In the genomic region with DNA sequence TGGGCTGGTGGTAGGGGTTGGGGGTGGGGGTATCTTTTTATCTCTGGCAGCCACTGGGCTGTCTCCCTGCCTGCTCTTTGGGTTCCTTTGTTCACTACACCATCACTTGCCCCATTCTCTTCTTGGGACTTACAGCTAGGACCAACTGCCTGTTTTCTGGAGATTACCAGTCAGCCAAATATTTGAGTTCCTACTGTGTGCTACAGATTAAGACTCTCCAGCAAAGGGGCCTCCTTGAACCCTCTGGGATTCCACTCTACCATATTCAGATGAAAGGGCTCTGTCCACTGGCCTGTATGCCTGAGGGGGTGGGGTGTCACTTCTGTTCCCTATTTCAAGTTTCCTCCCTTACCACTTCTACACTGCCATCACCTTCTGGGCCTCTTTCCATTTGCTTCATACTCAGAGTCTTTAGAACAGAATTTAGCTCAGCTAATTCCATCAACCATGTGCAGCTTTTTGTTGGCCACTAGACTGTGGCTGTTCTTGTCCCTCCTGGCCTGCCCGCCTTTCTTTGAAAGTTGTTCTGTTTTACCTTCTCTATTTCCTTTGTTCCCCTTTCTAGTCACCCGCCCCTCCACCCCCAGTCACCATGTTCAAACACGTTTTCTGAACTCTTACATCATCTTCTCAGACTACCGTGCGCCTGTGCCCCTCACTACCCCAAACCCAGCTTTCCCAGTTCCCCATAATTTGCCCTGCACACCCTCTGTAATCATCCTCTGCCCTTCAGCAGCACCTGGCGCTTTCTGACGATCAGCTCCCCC, we compare ENCODE assay signal across 11 mouse cellular contexts.
DNase-seq lines count a peak whose midpoint lies in the region; ATAC-seq and TF ChIP-seq lines count a peak whose summit lies in the region.
"Had no signal": no experiment of that assay in that cellular context is flagged by ENCODE, and none has a peak within 500 bp of the region (broad histone marks: within the 10 kb centered on the region; RNA-seq: fewer than 3 reads in every experiment).

No protein-coding gene starts in this region.

- no peaks in the 10 kb centered on the region; the same call in 1 of the 2 replicates for H3K4me1 ChIP-seq in embryonic facial prominence, embryonic 14.5 days (ENCODE audit: control insufficient read depth, insufficient read depth, low read length)
- H3K4me1 ChIP-seq in liver, embryonic 14.5 days (replicated peaks; ENCODE audit: control insufficient read depth in 2 of 2, insufficient read depth in 2 of 2, low read length in 1 of 2), result peaks cover 73 to 87% of the 10 kb centered on the region in 2 experiments
- H3K4me1 ChIP-seq in stomach, postnatal 0 days (replicated peaks; ENCODE audit: control insufficient read depth, insufficient read depth), result no peaks in the 10 kb centered on the region; the same call in 1 of the 2 replicates
- H3K4me1 ChIP-seq: neural tube, embryonic 12.5 days had no signal

- H3K4me2 ChIP-seq in embryonic facial prominence, embryonic 14.5 days (ENCODE audit: low read depth, low read length), result no peak overlapping the region
- H3K4me2 ChIP-seq in liver, embryonic 14.5 days (ENCODE audit: low read depth), result peak overlapping the region; percentile 51
- H3K4me2 ChIP-seq in stomach, postnatal 0 days (replicated peaks; ENCODE audit: low read depth), result no peak overlapping the region
- H3K4me2 ChIP-seq: neural tube, embryonic 12.5 days had no signal

- 73% methylated on average over 7 of the region's 7 CpGs for WGBS in embryonic facial prominence, embryonic 14.5 days
- WGBS in liver, embryonic 14.5 days (ENCODE audit: insufficient replicate concordance), result 23% methylated on average over 7 of the region's 7 CpGs
- 58% methylated on average over 7 of the region's 7 CpGs for WGBS in stomach, postnatal 0 days

- TF ChIP-seq CTCF in liver, embryonic 14.5 days (IDR thresholded peaks at IDR 0.05; ENCODE audit: low read depth), result no peak
- no peak for TF ChIP-seq CTCF in stomach, postnatal 0 days (IDR thresholded peaks at IDR 0.05; ENCODE audit: low read depth)

- peak; percentile 50; the same call in 1 of the 2 replicates for ATAC-seq in embryonic facial prominence, embryonic 14.5 days (ENCODE audit: low read depth)
- ATAC-seq in liver, embryonic 14.5 days (ENCODE audit: insufficient read depth), result peak; percentile 76
- peak; percentile 44; the same call in 1 of the 2 replicates for ATAC-seq in stomach, postnatal 0 days (ENCODE audit: low FRiP score, low TSS enrichment)
- ATAC-seq: hindbrain, embryonic 16.5 days had no signal

- H3K36me3 ChIP-seq in embryonic facial prominence, embryonic 14.5 days (ENCODE audit: control insufficient read depth, insufficient read depth, low read length), result no peaks in the 10 kb centered on the region
- no peaks in the 10 kb centered on the region for H3K36me3 ChIP-seq in liver, embryonic 14.5 days (replicated peaks; ENCODE audit: control insufficient read depth, insufficient read depth, low read depth)
- no peaks in the 10 kb centered on the region for H3K36me3 ChIP-seq in stomach, postnatal 0 days (ENCODE audit: control insufficient read depth, insufficient read depth, low read length)
- H3K36me3 ChIP-seq: neural tube, embryonic 12.5 days had no signal

- H3K9ac ChIP-seq in embryonic facial prominence, embryonic 14.5 days (ENCODE audit: low read depth, low read length), result no peak overlapping the region
- peak overlapping the region; percentile 56 for H3K9ac ChIP-seq in liver, embryonic 14.5 days (replicated peaks)
- H3K9ac ChIP-seq in stomach, postnatal 0 days (ENCODE audit: low read length), result no peak overlapping the region
- H3K9ac ChIP-seq: neural tube, embryonic 12.5 days had no signal

- no peak overlapping the region for H3K4me3 ChIP-seq in embryonic facial prominence, embryonic 14.5 days (ENCODE audit: low read depth, low read length)
- H3K4me3 ChIP-seq in liver, embryonic 14.5 days (ENCODE audit: insufficient read depth in 1 of 2, low read depth in 2 of 2, low read length in 2 of 2), result no peak overlapping the region
- H3K4me3 ChIP-seq in stomach, postnatal 0 days (ENCODE audit: low read depth, low read length), result no peak overlapping the region
- H3K4me3 ChIP-seq: neural tube, embryonic 12.5 days had no signal

- peak; percentile 27 to 47 for DNase-seq in spleen, postnatal 36 days (ENCODE audit: low spot score in 2 of 2)
- no peak for DNase-seq in spleen, postnatal 4 days (ENCODE audit: low spot score in 2 of 2)
- peak; percentile 46 for DNase-seq in embryonic facial prominence, embryonic 14.5 days (ENCODE audit: low spot score)
- DNase-seq in liver, embryonic 14.5 days (ENCODE audit: low read depth in 3 of 3, low spot score in 3 of 3), result no peak
- DNase-seq in stomach, postnatal 0 days (ENCODE audit: low spot score), result no peak
- DNase-seq in adrenal gland, postnatal 14 days, result no peak
- no peak for DNase-seq in gastrocnemius, adult 8-10 months (ENCODE audit: low spot score in 2 of 2)
- DNase-seq: lung, postnatal 10 days; right cerebral cortex, postnatal 14 days had no signal

- H3K9me3 ChIP-seq in embryonic facial prominence, embryonic 14.5 days (ENCODE audit: control insufficient read depth, low read length), result no peaks in the 10 kb centered on the region
- H3K9me3 ChIP-seq in liver, embryonic 14.5 days (ENCODE audit: control insufficient read depth, low read length), result no peaks in the 10 kb centered on the region
- H3K9me3 ChIP-seq in stomach, postnatal 0 days (ENCODE audit: control insufficient read depth, low read length), result no peaks in the 10 kb centered on the region
- H3K9me3 ChIP-seq: neural tube, embryonic 12.5 days had no signal

- H3K27ac ChIP-seq in embryonic facial prominence, embryonic 14.5 days (replicated peaks; ENCODE audit: low read depth, low read length), result peak overlapping the region; percentile 13; the same call in 1 of the 2 replicates
- peak overlapping the region; percentile 38 for H3K27ac ChIP-seq in liver, embryonic 14.5 days
- no peak overlapping the region for H3K27ac ChIP-seq in stomach, postnatal 0 days (replicated peaks)
- H3K27ac ChIP-seq: neural tube, embryonic 12.5 days had no signal

- H3K27me3 ChIP-seq in embryonic facial prominence, embryonic 14.5 days (replicated peaks; ENCODE audit: control insufficient read depth, insufficient read depth, low read length), result no peaks in the 10 kb centered on the region
- H3K27me3 ChIP-seq in liver, embryonic 14.5 days (ENCODE audit: control insufficient read depth, insufficient read depth, low read length), result no peaks in the 10 kb centered on the region
- no peaks in the 10 kb centered on the region for H3K27me3 ChIP-seq in stomach, postnatal 0 days (ENCODE audit: control insufficient read depth, insufficient read depth, low read length)
- H3K27me3 ChIP-seq: neural tube, embryonic 12.5 days had no signal

- peak; percentile 77 for TF ChIP-seq EP300 in liver, embryonic 14.5 days (IDR thresholded peaks at IDR 0.05; ENCODE audit: low read depth)
- no peak for TF ChIP-seq EP300 in stomach, postnatal 0 days (optimal IDR thresholded peaks at IDR 0.05)

Comparison
In these comparisons a context has a peak if more than half of its experiments do, and no peak if none do; other contexts are left out.
1. DNase-seq: peak in spleen, postnatal 36 days (2 of 2) and embryonic facial prominence, embryonic 14.5 days (single experiment); none in spleen, postnatal 4 days (0 of 2), liver, embryonic 14.5 days (0 of 3), stomach, postnatal 0 days (single experiment), adrenal gland, postnatal 14 days (single experiment) and gastrocnemius, adult 8-10 months (0 of 2).
2. Peak in every context shown above with its lines, with median percentiles within 50 percentile points of each other: ATAC-seq.